Mouse (Mus musculus): ENCODE data around the gene 2810006K23Rik. TPM values are rescaled to one million over a fixed set of nuclear protein-coding genes. Genes with fewer than 3 reads are reported as not detected.
"Not testable (repeated sequence)": the region's sequence is repeated elsewhere in the genome, so short reads cannot be mapped to it uniquely, and the experiment has no call there.

2810006K23Rik gene
- polyA plus RNA-seq (2014; fragmentation: Nextera tagmentation; extraction: Ambion mirVana): 12.5 and 15.3 TPM in 2 replicates

- Histone ChIP-seq H3K4me2 (ENCODE audit: low read length) (peak within 1 kb of the TSS; percentile 84), H3K27ac (ENCODE audit: low read depth, low read length) (peak within 1 kb of the TSS; percentile 89), H3K4me3 (ENCODE audit: low read depth, low read length) (peak within 1 kb of the TSS; percentile 43), H3K9me3 (replicated peaks; ENCODE audit: control insufficient read depth, low read length) (no peaks in the 10 kb centered on the region), H3K4me1 (ENCODE audit: control insufficient read depth, insufficient read depth, low read length) (peaks cover 14% of the 10 kb centered on the region), H3K9ac (ENCODE audit: low read length) (peak within 1 kb of the TSS; percentile 67), H3K36me3 (ENCODE audit: control insufficient read depth, insufficient read depth, low read length) (peaks cover 11% of the 10 kb centered on the region; the same call in 1 of the 2 replicates), H3K27me3 (replicated peaks; ENCODE audit: control insufficient read depth, insufficient read depth, low read length) (no peaks in the 10 kb centered on the region)
- peak; percentile 98 for ATAC-seq
- WGBS: under 1% methylated on average over 72 of the region's 72 CpGs
- peak; percentile 100 for DNase-seq (ENCODE audit: low spot score)
Observed at GRCm38 (mm10) chr5:124327510-124328364, at the start of gene 2810006K23Rik, which contains the start of gene Mphosph9. Gene 2810006K23Rik (plus strand): TSS chr5:124328089. Gene Mphosph9 (minus strand): TSS chr5:124327972.

GRCm38 (mm10) chr5:124282854-124283253, 45.0 kb upstream of the 2810006K23Rik start:
- ATAC-seq (no peak), DNase-seq (ENCODE audit: low spot score) (no peak)
- H3K27ac ChIP-seq (ENCODE audit: low read depth, low read length): no peak overlapping the region
- H3K4me3 ChIP-seq (ENCODE audit: low read depth, low read length): no peak overlapping the region
- no peaks in the 10 kb centered on the region for H3K4me1 ChIP-seq (ENCODE audit: control insufficient read depth, insufficient read depth, low read length)
- no peak overlapping the region for H3K4me2 ChIP-seq (ENCODE audit: low read length)
- peaks cover 82% of the 10 kb centered on the region for H3K36me3 ChIP-seq (ENCODE audit: control insufficient read depth, insufficient read depth, low read length)
- no peaks in the 10 kb centered on the region for H3K9me3 ChIP-seq (replicated peaks; ENCODE audit: control insufficient read depth, low read length)
- WGBS: 84% methylated on average over 2 of the region's 2 CpGs
- no peaks in the 10 kb centered on the region for H3K27me3 ChIP-seq (replicated peaks; ENCODE audit: control insufficient read depth, insufficient read depth, low read length)
- H3K9ac ChIP-seq (ENCODE audit: low read length): no peak overlapping the region

GRCm38 (mm10) chr5:124284330-124284729, 43.6 kb upstream of the 2810006K23Rik start:
- WGBS: 71% methylated on average over 3 of the region's 3 CpGs
- Histone ChIP-seq H3K27me3 (replicated peaks; ENCODE audit: control insufficient read depth, insufficient read depth, low read length) (no peaks in the 10 kb centered on the region), H3K36me3 (ENCODE audit: control insufficient read depth, insufficient read depth, low read length) (peaks cover 81% of the 10 kb centered on the region), H3K9ac (ENCODE audit: low read length) (no peak overlapping the region), H3K4me3 (ENCODE audit: low read depth, low read length) (no peak overlapping the region), H3K27ac (ENCODE audit: low read depth, low read length) (no peak overlapping the region), H3K4me1 (ENCODE audit: control insufficient read depth, insufficient read depth, low read length) (no peaks in the 10 kb centered on the region), H3K4me2 (ENCODE audit: low read length) (no peak overlapping the region), H3K9me3 (replicated peaks; ENCODE audit: control insufficient read depth, low read length) (no peaks in the 10 kb centered on the region)
- peak; percentile 13 for DNase-seq (ENCODE audit: low spot score)
- no peak for ATAC-seq

GRCm38 (mm10) chr5:124287616-124288247, 40.2 kb upstream of the 2810006K23Rik start:
- 97% methylated on average over 6 of the region's 6 CpGs for WGBS
- H3K36me3 ChIP-seq (ENCODE audit: control insufficient read depth, insufficient read depth, low read length): peaks cover 91% of the 10 kb centered on the region
- ATAC-seq (no peak), DNase-seq (ENCODE audit: low spot score) (no peak)
- no peaks in the 10 kb centered on the region for H3K4me1 ChIP-seq (ENCODE audit: control insufficient read depth, insufficient read depth, low read length)
- no peak overlapping the region for H3K27ac ChIP-seq (ENCODE audit: low read depth, low read length)
- no peak overlapping the region for H3K4me2 ChIP-seq (ENCODE audit: low read length)
- H3K9ac ChIP-seq (ENCODE audit: low read length): no peak overlapping the region
- no peaks in the 10 kb centered on the region for H3K27me3 ChIP-seq (replicated peaks; ENCODE audit: control insufficient read depth, insufficient read depth, low read length)
- no peak overlapping the region for H3K4me3 ChIP-seq (ENCODE audit: low read depth, low read length)
- no peaks in the 10 kb centered on the region for H3K9me3 ChIP-seq (replicated peaks; ENCODE audit: control insufficient read depth, low read length)

- WGBS: 88% methylated on average over 4 of the region's 4 CpGs
- no peak overlapping the region for H3K9ac ChIP-seq (ENCODE audit: low read length)
- peaks cover 92% of the 10 kb centered on the region for H3K36me3 ChIP-seq (ENCODE audit: control insufficient read depth, insufficient read depth, low read length)
- DNase-seq (ENCODE audit: low spot score) (no peak), ATAC-seq (no peak)
- no peaks in the 10 kb centered on the region for H3K9me3 ChIP-seq (replicated peaks; ENCODE audit: control insufficient read depth, low read length)
- no peak overlapping the region for H3K27ac ChIP-seq (ENCODE audit: low read depth, low read length)
- no peak overlapping the region for H3K4me3 ChIP-seq (ENCODE audit: low read depth, low read length)
- H3K4me1 ChIP-seq (ENCODE audit: control insufficient read depth, insufficient read depth, low read length): no peaks in the 10 kb centered on the region
- no peaks in the 10 kb centered on the region for H3K27me3 ChIP-seq (replicated peaks; ENCODE audit: control insufficient read depth, insufficient read depth, low read length)
- H3K4me2 ChIP-seq (ENCODE audit: low read length): no peak overlapping the region
Observed at GRCm38 (mm10) chr5:124290216-124290615, 37.7 kb upstream of the 2810006K23Rik start.

GRCm38 (mm10) chr5:124293967-124294366, 33.9 kb upstream of the 2810006K23Rik start:
- Histone ChIP-seq H3K4me1 (ENCODE audit: control insufficient read depth, insufficient read depth, low read length) (no peaks in the 10 kb centered on the region), H3K9ac (ENCODE audit: low read length) (no peak overlapping the region), H3K36me3 (ENCODE audit: control insufficient read depth, insufficient read depth, low read length) (peaks cover 87% of the 10 kb centered on the region), H3K4me2 (ENCODE audit: low read length) (no peak overlapping the region), H3K9me3 (replicated peaks; ENCODE audit: control insufficient read depth, low read length) (no peaks in the 10 kb centered on the region), H3K4me3 (ENCODE audit: low read depth, low read length) (no peak overlapping the region), H3K27ac (ENCODE audit: low read depth, low read length) (no peak overlapping the region), H3K27me3 (replicated peaks; ENCODE audit: control insufficient read depth, insufficient read depth, low read length) (no peaks in the 10 kb centered on the region)
- no peak for ATAC-seq
- WGBS: 95% methylated on average over 5 of the region's 5 CpGs
- no peak for DNase-seq (ENCODE audit: low spot score)

GRCm38 (mm10) chr5:124296475-124296874, 31.4 kb upstream of the 2810006K23Rik start:
- no peaks in the 10 kb centered on the region for H3K4me1 ChIP-seq (ENCODE audit: control insufficient read depth, insufficient read depth, low read length)
- 95% methylated on average over 4 of the region's 4 CpGs for WGBS

GRCm38 (mm10) chr5:124299307-124299706, 28.6 kb upstream of the 2810006K23Rik start:
- DNase-seq (ENCODE audit: low spot score): peak; percentile 55

More at GRCm38 (mm10) chr5:124296475-124296874, 31.4 kb upstream of the 2810006K23Rik start:
- ATAC-seq: no peak
- DNase-seq (ENCODE audit: low spot score): no peak
- Histone ChIP-seq H3K9me3 (replicated peaks; ENCODE audit: control insufficient read depth, low read length) (no peaks in the 10 kb centered on the region), H3K4me2 (ENCODE audit: low read length) (no peak overlapping the region), H3K4me3 (ENCODE audit: low read depth, low read length) (no peak overlapping the region), H3K36me3 (ENCODE audit: control insufficient read depth, insufficient read depth, low read length) (peaks cover 70% of the 10 kb centered on the region), H3K27me3 (replicated peaks; ENCODE audit: control insufficient read depth, insufficient read depth, low read length) (no peaks in the 10 kb centered on the region), H3K27ac (ENCODE audit: low read depth, low read length) (no peak overlapping the region), H3K9ac (ENCODE audit: low read length) (no peak overlapping the region)

GRCm38 (mm10) chr5:124300132-124300531, 27.8 kb upstream of the 2810006K23Rik start:
- Histone ChIP-seq H3K36me3 (ENCODE audit: control insufficient read depth, insufficient read depth, low read length) (peaks cover 58% of the 10 kb centered on the region), H3K9me3 (replicated peaks; ENCODE audit: control insufficient read depth, low read length) (no peaks in the 10 kb centered on the region), H3K9ac (ENCODE audit: low read length) (no peak overlapping the region), H3K27me3 (replicated peaks; ENCODE audit: control insufficient read depth, insufficient read depth, low read length) (no peaks in the 10 kb centered on the region), H3K27ac (ENCODE audit: low read depth, low read length) (no peak overlapping the region), H3K4me2 (ENCODE audit: low read length) (no peak overlapping the region), H3K4me1 (ENCODE audit: control insufficient read depth, insufficient read depth, low read length) (no peaks in the 10 kb centered on the region), H3K4me3 (ENCODE audit: low read depth, low read length) (no peak overlapping the region)
- ATAC-seq (no peak), DNase-seq (ENCODE audit: low spot score) (no peak)
- WGBS: 80% methylated on average over 4 of the region's 4 CpGs

More at GRCm38 (mm10) chr5:124299307-124299706, 28.6 kb upstream of the 2810006K23Rik start:
- H3K4me1 ChIP-seq (ENCODE audit: control insufficient read depth, insufficient read depth, low read length); H3K4me3 ChIP-seq (ENCODE audit: low read depth, low read length); H3K27me3 ChIP-seq (replicated peaks; ENCODE audit: control insufficient read depth, insufficient read depth, low read length); H3K9me3 ChIP-seq (replicated peaks; ENCODE audit: control insufficient read depth, low read length); H3K9ac ChIP-seq (ENCODE audit: low read length); H3K27ac ChIP-seq (ENCODE audit: low read depth, low read length); ATAC-seq; H3K4me2 ChIP-seq (ENCODE audit: low read length): not testable (repeated sequence)
- 59% methylated on average over 3 of the region's 4 CpGs for WGBS
- peaks cover 61% of the 10 kb centered on the region for H3K36me3 ChIP-seq (ENCODE audit: control insufficient read depth, insufficient read depth, low read length)

Data from forebrain, embryonic 14.5 days (tissue).